Comparison of ENCODE assay signal across 9 mouse cellular contexts in the genomic region with DNA sequence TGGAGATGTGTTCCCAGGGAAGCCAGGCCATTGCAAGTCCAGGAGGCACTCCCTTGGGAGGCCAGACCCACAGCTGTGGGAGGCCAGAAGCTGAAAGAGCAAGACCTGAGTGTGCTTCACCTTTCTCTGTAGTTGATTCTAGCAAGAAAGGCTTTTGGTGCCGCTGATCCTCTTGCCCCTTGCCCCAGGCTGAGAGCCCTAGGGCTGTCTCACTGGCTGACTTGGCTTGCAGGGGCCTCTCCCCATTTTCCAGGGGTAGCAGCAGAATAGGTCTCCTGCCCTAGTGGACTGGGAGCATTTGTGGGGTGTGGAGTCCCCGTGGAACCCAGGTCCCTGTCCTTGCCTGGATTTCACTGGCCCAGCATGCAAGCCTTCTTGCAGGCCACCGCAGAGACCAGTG. TPM values are rescaled to one million over a fixed set of nuclear protein-coding genes. Genes with fewer than 3 reads are reported as not detected.
DNase-seq lines count a peak whose midpoint lies in the region; ATAC-seq lines count a peak whose summit lies in the region.
"Had no signal": no experiment of that assay in that cellular context is flagged by ENCODE, and none has a peak within 500 bp of the region (broad histone marks: within the 10 kb centered on the region; RNA-seq: fewer than 3 reads in every experiment).

No protein-coding gene starts in this region.

- H3K27ac ChIP-seq in heart, embryonic 16.5 days (ENCODE audit: low read length), result peak overlapping the region; percentile 2; the same call in 1 of the 2 replicates
- peak overlapping the region; percentile 82 for H3K27ac ChIP-seq in embryonic facial prominence, embryonic 10.5 days (replicated peaks)
- H3K27ac ChIP-seq in hindbrain, embryonic 11.5 days (ENCODE audit: low read depth, low read length), result 0 out of 2 replicates have a peak overlapping the region, but pooled peaks have one; percentile 74
- no peak overlapping the region for H3K27ac ChIP-seq in midbrain, embryonic 11.5 days (ENCODE audit: low read depth, low read length)
- H3K27ac ChIP-seq: macrophage had no signal

- no peak for DNase-seq in heart, adult 9 months (ENCODE audit: low spot score in 2 of 2)
- no peak for DNase-seq in embryonic facial prominence, embryonic 10.5 days (ENCODE audit: low spot score)
- DNase-seq in hindbrain, embryonic 11.5 days (ENCODE audit: low spot score), result peak; percentile 19
- peak; percentile 85 for DNase-seq in midbrain, embryonic 11.5 days (ENCODE audit: low spot score, missing footprints)
- DNase-seq in c-Kit-positive CD71-positive TER-119-positive erythroid progenitor cells, embryonic 14.5 days (ENCODE audit: low spot score), result no peak
- DNase-seq in urinary bladder, postnatal 25 days (ENCODE audit: low spot score), result no peak
- DNase-seq in T-cell, adult 2 months (ENCODE audit: low spot score), result no peak

- peak overlapping the region; percentile 46; the same call in 1 of the 2 replicates for H3K4me3 ChIP-seq in heart, embryonic 16.5 days (ENCODE audit: low read length)
- H3K4me3 ChIP-seq in embryonic facial prominence, embryonic 10.5 days, result peak overlapping the region; percentile 59
- H3K4me3 ChIP-seq in hindbrain, embryonic 11.5 days (ENCODE audit: low read depth, low read length), result peak overlapping the region; percentile 34
- peak overlapping the region; percentile 34 for H3K4me3 ChIP-seq in midbrain, embryonic 11.5 days (ENCODE audit: low read depth, low read length)

- H3K27me3 ChIP-seq in heart, embryonic 16.5 days (ENCODE audit: control insufficient read depth, insufficient read depth, low read length), result 0 out of 2 replicates have a peak, but pooled peaks cover 2% of the 10 kb centered on the region
- peaks cover 70% of the 10 kb centered on the region for H3K27me3 ChIP-seq in embryonic facial prominence, embryonic 10.5 days (replicated peaks; ENCODE audit: low read depth, poor library complexity, severe bottlenecking)
- H3K27me3 ChIP-seq in hindbrain, embryonic 11.5 days (ENCODE audit: control insufficient read depth, insufficient read depth, low read length), result no peaks in the 10 kb centered on the region
- peaks cover 2% of the 10 kb centered on the region for H3K27me3 ChIP-seq in midbrain, embryonic 11.5 days (ENCODE audit: control insufficient read depth, insufficient read depth, low read length)

- H3K9me3 ChIP-seq in heart, embryonic 16.5 days (replicated peaks; ENCODE audit: control insufficient read depth, low read length), result no peaks in the 10 kb centered on the region
- no peaks in the 10 kb centered on the region for H3K9me3 ChIP-seq in embryonic facial prominence, embryonic 10.5 days
- H3K9me3 ChIP-seq in hindbrain, embryonic 11.5 days (ENCODE audit: control insufficient read depth, low read length), result no peaks in the 10 kb centered on the region
- H3K9me3 ChIP-seq in midbrain, embryonic 11.5 days (ENCODE audit: control insufficient read depth, low read length), result no peaks in the 10 kb centered on the region

- H3K4me1 ChIP-seq in heart, embryonic 16.5 days (ENCODE audit: control insufficient read depth, insufficient read depth, low read length), result peaks cover 27% of the 10 kb centered on the region
- peaks cover 42% of the 10 kb centered on the region for H3K4me1 ChIP-seq in embryonic facial prominence, embryonic 10.5 days
- peaks cover 11% of the 10 kb centered on the region for H3K4me1 ChIP-seq in hindbrain, embryonic 11.5 days (replicated peaks; ENCODE audit: control insufficient read depth, insufficient read depth, low read length)
- H3K4me1 ChIP-seq in midbrain, embryonic 11.5 days (ENCODE audit: control insufficient read depth, insufficient read depth, low read length), result peaks cover 25% of the 10 kb centered on the region

- peak overlapping the region; percentile 70 for H3K4me2 ChIP-seq in heart, embryonic 16.5 days (ENCODE audit: low read depth, low read length)
- H3K4me2 ChIP-seq in hindbrain, embryonic 11.5 days (replicated peaks; ENCODE audit: low read depth, low read length), result peak overlapping the region; percentile 61
- H3K4me2 ChIP-seq in midbrain, embryonic 11.5 days, result peak overlapping the region; percentile 73

- WGBS in heart, embryonic 16.5 days, result 34% methylated on average over 3 of the region's 3 CpGs
- WGBS in embryonic facial prominence, embryonic 10.5 days, result 22% methylated on average over 3 of the region's 3 CpGs
- WGBS in hindbrain, embryonic 11.5 days, result 24% methylated on average over 3 of the region's 3 CpGs
- 19% methylated on average over 3 of the region's 3 CpGs for WGBS in midbrain, embryonic 11.5 days

- ATAC-seq in heart, embryonic 16.5 days (replicated peaks; ENCODE audit: extremely low read depth, insufficient read depth, low FRiP score), result no peak
- ATAC-seq in hindbrain, embryonic 11.5 days (ENCODE audit: low FRiP score), result 0 out of 2 replicates have a peak, but pooled peaks have one; percentile 6
- peak; percentile 5; the same call in 1 of the 2 replicates for ATAC-seq in midbrain, embryonic 11.5 days (ENCODE audit: low FRiP score)

- H3K9ac ChIP-seq in heart, embryonic 16.5 days (ENCODE audit: low read length), result peak overlapping the region; percentile 59
- H3K9ac ChIP-seq in hindbrain, embryonic 11.5 days (ENCODE audit: low read depth, low read length), result peak overlapping the region; percentile 67
- peak overlapping the region; percentile 68 for H3K9ac ChIP-seq in midbrain, embryonic 11.5 days (ENCODE audit: low read length)

- H3K36me3 ChIP-seq in heart, embryonic 16.5 days (ENCODE audit: control insufficient read depth, insufficient read depth), result no peaks in the 10 kb centered on the region
- no peaks in the 10 kb centered on the region for H3K36me3 ChIP-seq in embryonic facial prominence, embryonic 10.5 days (replicated peaks)
- no peaks in the 10 kb centered on the region for H3K36me3 ChIP-seq in hindbrain, embryonic 11.5 days (ENCODE audit: control insufficient read depth, insufficient read depth, low read length)
- H3K36me3 ChIP-seq in midbrain, embryonic 11.5 days (ENCODE audit: control insufficient read depth, insufficient read depth, low read length), result no peaks in the 10 kb centered on the region

RNA-seq across cellular contexts. Expression of gene Myl7, which starts 2.7 kb away (rescaled TPM):
- polyA plus RNA-seq in heart, embryonic 16.5 days (2015; fragmentation: Nextera tagmentation; extraction: Ambion mirVana), result 3,470 and 5,161 TPM in 2 replicates
- polyA plus RNA-seq in embryonic facial prominence, embryonic 10.5 days (2016; fragmentation: Nextera tagmentation; extraction: Ambion mirVana), result 5.4 and 23.9 TPM in 2 replicates
- 0.31 and 2.4 TPM in 2 replicates for polyA plus RNA-seq in hindbrain, embryonic 11.5 days (2014; fragmentation: Nextera tagmentation; extraction: Ambion mirVana)
- polyA plus RNA-seq in midbrain, embryonic 11.5 days (2014; fragmentation: Nextera tagmentation; extraction: Ambion mirVana), result 0.59 and 0.92 TPM in 2 replicates
- polyA plus RNA-seq: macrophage had no signal

RNA-seq across cellular contexts. Expression of gene Pold2, which starts 23.2 kb away (rescaled TPM):
- 113 and 115 TPM in 2 replicates for polyA plus RNA-seq in heart, embryonic 16.5 days (2015; fragmentation: Nextera tagmentation; extraction: Ambion mirVana)
- 155 and 161 TPM in 2 replicates for polyA plus RNA-seq in embryonic facial prominence, embryonic 10.5 days (2016; fragmentation: Nextera tagmentation; extraction: Ambion mirVana)
- polyA plus RNA-seq in hindbrain, embryonic 11.5 days (2014; fragmentation: Nextera tagmentation; extraction: Ambion mirVana), result 78.4 and 86.3 TPM in 2 replicates
- 83.8 and 97.4 TPM in 2 replicates for polyA plus RNA-seq in midbrain, embryonic 11.5 days (2014; fragmentation: Nextera tagmentation; extraction: Ambion mirVana)

RNA-seq across cellular contexts. Expression of gene Aebp1, which starts 39.6 kb away (rescaled TPM):
- 35.7 and 36.5 TPM in 2 replicates for polyA plus RNA-seq in heart, embryonic 16.5 days (2015; fragmentation: Nextera tagmentation; extraction: Ambion mirVana)
- polyA plus RNA-seq in embryonic facial prominence, embryonic 10.5 days (2016; fragmentation: Nextera tagmentation; extraction: Ambion mirVana), result 9.0 TPM in 2 replicates
- polyA plus RNA-seq in hindbrain, embryonic 11.5 days (2014; fragmentation: Nextera tagmentation; extraction: Ambion mirVana), result 19.0 and 20.4 TPM in 2 replicates
- 15.0 and 15.8 TPM in 2 replicates for polyA plus RNA-seq in midbrain, embryonic 11.5 days (2014; fragmentation: Nextera tagmentation; extraction: Ambion mirVana)

RNA-seq across cellular contexts. Expression of gene Gck, which starts 48.6 kb away (rescaled TPM):
- 0.75 and 1.2 TPM in 2 replicates for polyA plus RNA-seq in heart, embryonic 16.5 days (2015; fragmentation: Nextera tagmentation; extraction: Ambion mirVana)
- polyA plus RNA-seq in embryonic facial prominence, embryonic 10.5 days (2016; fragmentation: Nextera tagmentation; extraction: Ambion mirVana), result 1.9 and 2.8 TPM in 2 replicates
- 2.9 and 3.0 TPM in 2 replicates for polyA plus RNA-seq in hindbrain, embryonic 11.5 days (2014; fragmentation: Nextera tagmentation; extraction: Ambion mirVana)
- 1.5 and 1.8 TPM in 2 replicates for polyA plus RNA-seq in midbrain, embryonic 11.5 days (2014; fragmentation: Nextera tagmentation; extraction: Ambion mirVana)
- polyA plus RNA-seq: macrophage had no signal

RNA-seq across cellular contexts. Expression of gene Ykt6, which starts 54.2 kb away (rescaled TPM):
- 38.3 and 40.5 TPM in 2 replicates for polyA plus RNA-seq in heart, embryonic 16.5 days (2015; fragmentation: Nextera tagmentation; extraction: Ambion mirVana)
- polyA plus RNA-seq in embryonic facial prominence, embryonic 10.5 days (2016; fragmentation: Nextera tagmentation; extraction: Ambion mirVana), result 56.0 and 56.8 TPM in 2 replicates
- polyA plus RNA-seq in hindbrain, embryonic 11.5 days (2014; fragmentation: Nextera tagmentation; extraction: Ambion mirVana), result 30.2 and 31.9 TPM in 2 replicates
- 27.2 and 29.4 TPM in 2 replicates for polyA plus RNA-seq in midbrain, embryonic 11.5 days (2014; fragmentation: Nextera tagmentation; extraction: Ambion mirVana)

Comparison
In these comparisons a context has a peak if more than half of its experiments do, and no peak if none do; other contexts are left out.
1. DNase-seq: peak in hindbrain, embryonic 11.5 days (single experiment) and midbrain, embryonic 11.5 days (single experiment); none in heart, adult 9 months (0 of 2), embryonic facial prominence, embryonic 10.5 days (single experiment), c-Kit-positive CD71-positive TER-119-positive erythroid progenitor cells, embryonic 14.5 days (single experiment), urinary bladder, postnatal 25 days (single experiment) and T-cell, adult 2 months (single experiment).
2. RNA of gene Myl7, which starts 2.7 kb away (polyA plus RNA-seq): 3,470 to 5,161 TPM in heart, embryonic 16.5 days; 5.4 to 23.9 TPM in embryonic facial prominence, embryonic 10.5 days, 0.59 to 0.92 TPM in midbrain, embryonic 11.5 days and 0.31 to 2.4 TPM in hindbrain, embryonic 11.5 days; every median in the first group is over 100 times any median in the second.
3. Peak in every context shown above with its lines, with median percentiles within 50 percentile points of each other: H3K4me2 ChIP-seq, H3K4me3 ChIP-seq and H3K9ac ChIP-seq.